Comparison of ENCODE assay signal across 14 mouse cellular contexts in the genomic region with DNA sequence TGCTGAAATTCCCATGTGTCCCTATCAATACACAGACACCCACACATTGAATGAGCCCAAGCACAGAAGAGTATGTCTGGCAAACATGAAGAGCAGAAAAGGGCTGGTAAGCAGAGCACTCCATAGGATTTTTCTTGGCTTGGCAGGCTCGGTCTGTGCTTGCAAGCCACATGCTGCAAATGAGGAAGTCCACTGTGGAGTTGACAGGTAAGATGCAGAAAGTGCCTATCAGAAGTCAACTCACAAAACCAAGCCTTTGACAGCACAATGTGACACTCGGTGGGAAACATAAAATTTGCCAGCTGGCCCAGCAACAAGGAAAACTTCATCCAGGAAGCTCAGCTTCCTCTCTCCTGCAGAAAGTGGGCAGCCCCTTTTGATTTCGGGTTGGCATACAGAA.
A peak's percentile ranks its signal among the peaks of the same experiment; 100 is the strongest.
DNase-seq lines count a peak whose midpoint lies in the region; TF ChIP-seq lines count a peak whose summit lies in the region.
"Had no signal": no experiment of that assay in that cellular context is flagged by ENCODE, and none has a peak within 500 bp of the region (broad histone marks: within the 10 kb centered on the region; RNA-seq: fewer than 3 reads in every experiment).

No protein-coding gene starts in this region.

- peak overlapping the region; percentile 62 for H3K27ac ChIP-seq in layer of hippocampus, adult 2 months
- H3K27ac ChIP-seq: embryonic facial prominence, embryonic 12.5 days had no signal

- no peak for TF ChIP-seq POLR2A in brain, embryonic 14.5 days (IDR thresholded peaks at IDR 0.05; ENCODE audit: borderline replicate concordance, extremely low read depth, insufficient read depth, insufficient read length, poor library complexity, severe bottlenecking)

- no peak overlapping the region for H3K4me3 ChIP-seq in layer of hippocampus, adult 2 months
- H3K4me3 ChIP-seq: embryonic facial prominence, embryonic 12.5 days had no signal

- no peak for TF ChIP-seq CTCF in brain, embryonic 14.5 days (IDR thresholded peaks at IDR 0.05; ENCODE audit: borderline replicate concordance, extremely low read depth, insufficient read depth, insufficient read length)
- TF ChIP-seq CTCF in layer of hippocampus, adult 2 months (conservative IDR thresholded peaks at IDR 0.05): no peak

- peak; percentile 3 for DNase-seq in cerebellum, adult 11-12 months
- no peak for DNase-seq in cerebellum, adult 9-10 months
- DNase-seq in layer of hippocampus, adult 11-12 months (ENCODE audit: low spot score): peak; percentile 7
- no peak for DNase-seq in layer of hippocampus, postnatal 25 days (ENCODE audit: extremely low spot score in 1 of 2, low spot score in 1 of 2)
- DNase-seq in brain, embryonic 14.5 days (ENCODE audit: low read depth): peak; percentile 63
- DNase-seq in layer of hippocampus, adult 2 months (ENCODE audit: low spot score in 2 of 2): peak in 1 of 2 experiments; percentile 10
- DNase-seq in testis, postnatal 10 days (ENCODE audit: low spot score): no peak
- no peak for DNase-seq in adipocyte (ENCODE audit: low spot score)
- DNase-seq: adrenal gland, postnatal 14 days; heart, postnatal 36 days; kidney, adult 18-20 months; lung, embryonic 14.5 days; thymus, adult 18-20 months had no signal

Comparison
In these comparisons a context has a peak if more than half of its experiments do, and no peak if none do; other contexts are left out.
1. DNase-seq: peak in cerebellum, adult 11-12 months (single experiment), layer of hippocampus, adult 11-12 months (single experiment) and brain, embryonic 14.5 days (single experiment); none in cerebellum, adult 9-10 months (single experiment), layer of hippocampus, postnatal 25 days (0 of 2), testis, postnatal 10 days (single experiment) and adipocyte (single experiment).